Mouse (Mus musculus) lung, postnatal 0 days (tissue): Measurements from ENCODE around the gene Comtd1. TPM values are rescaled to one million over a fixed set of nuclear protein-coding genes. Genes with fewer than 3 reads are reported as not detected.

Experiments used
- ATAC-seq: fragments of 200-750 bp; cut with Nextera tagmentation; 2 replicates; pipeline ENCODE4 v1.8.0; 2017; ENCODE audit warnings: moderate library complexity
- DNase-seq: peaks from one replicate; pipeline ENCODE4 v3.0.0-alpha.2; 2016; ENCODE audit warnings: low spot score
- H3K27ac ChIP-seq: fragments of 300-500 bp; sonication (generic); 2 replicates; pipeline ENCODE4 v1.5.1; 2014; ENCODE audit warnings: antibody characterized with exemption, mild to moderate bottlenecking, low read length, mixed read lengths
- H3K27me3 ChIP-seq: fragments of 300-500 bp; sonication (generic); replicated peaks from 2 replicates; pipeline ENCODE4 v1.6.1; 2014; ENCODE audit warnings: low read length, mixed read lengths; ENCODE audit not compliant: insufficient read depth
- H3K36me3 ChIP-seq: fragments of 300-500 bp; sonication (generic); 2 replicates; pipeline ENCODE4 v1.6.1; 2014; ENCODE audit warnings: low read length, mixed read lengths; ENCODE audit not compliant: insufficient read depth
- H3K4me1 ChIP-seq: fragments of 300-500 bp; sonication (generic); 2 replicates; pipeline ENCODE4 v1.6.1; 2014; ENCODE audit warnings: antibody characterized with exemption, low read depth, low read length, mixed read lengths; ENCODE audit not compliant: insufficient read depth
- H3K4me2 ChIP-seq: fragments of 300-500 bp; sonication (generic); replicated peaks from 2 replicates; pipeline ENCODE4 v1.6.1; 2014; ENCODE audit warnings: low read depth, mild to moderate bottlenecking, low read length, moderate library complexity, mixed read lengths
- H3K4me3 ChIP-seq: fragments of 300-500 bp; sonication (generic); 2 replicates; pipeline ENCODE4 v1.5.1; 2014; ENCODE audit warnings: low read depth, low read length
- H3K9ac ChIP-seq: fragments of 300-500 bp; sonication (generic); replicated peaks from 2 replicates; pipeline ENCODE4 v1.6.1; 2014; ENCODE audit warnings: low read depth, mild to moderate bottlenecking
- H3K9me3 ChIP-seq: fragments of 300-500 bp; sonication (generic); 2 replicates; pipeline ENCODE4 v1.6.1; 2016; ENCODE audit warnings: low read length, mixed read lengths
- CTCF ChIP-seq: IDR thresholded peaks from 2 replicates; pipeline ENCODE4 v1.5.1; 2016; ENCODE audit warnings: antibody characterized with exemption, mild to moderate bottlenecking
- EP300 ChIP-seq: IDR thresholded peaks from 2 replicates; pipeline ENCODE4 v1.6.1; 2016; ENCODE audit warnings: antibody characterized with exemption, mild to moderate bottlenecking, control low read depth
- WGBS: fragments of 180-500 bp; shearing (Covaris S2); extraction: QIAGEN DNeasy Blood & Tissue Kit; methylation state at CpG from one replicate; pipeline ENCODE4 v1.1.7; 2014; 5-methylcytosine and 5-hydroxymethylcytosine counted together
- polyA plus RNA-seq: library from polyadenylated mRNA; unstranded; fragments of >200 nt; fragmentation: Nextera tagmentation; extraction: Ambion mirVana; gene quantifications from 2 replicates; pipeline ENCODE4 v1.2.1, GENCODE M21; 2015

The Comtd1 gene
- polyA plus RNA-seq, 1 experiment from 2014 or later = 13.0 TPM

DNA sequence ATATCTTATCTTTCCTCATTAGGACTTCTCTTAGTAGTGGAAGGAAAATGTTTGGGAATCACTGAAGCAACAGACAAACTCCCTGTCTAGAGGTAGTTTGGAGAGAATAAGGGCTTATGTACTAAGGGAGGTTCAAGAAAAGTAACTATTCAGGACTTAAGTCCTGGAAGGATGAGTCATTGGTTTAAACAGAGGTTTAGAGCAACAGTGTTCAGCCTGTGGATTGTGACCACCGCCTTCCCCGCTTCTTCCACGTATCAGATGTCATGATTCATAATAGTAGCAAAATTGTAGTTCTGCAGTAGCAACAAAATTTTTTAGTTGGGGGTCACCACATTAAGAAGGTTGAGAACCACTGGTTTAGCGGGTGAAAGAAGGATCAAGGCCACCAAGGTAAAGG is 48.1 kb downstream of the Comtd1 start:
- Histone ChIP-seq H3K36me3 (no peaks in the 10 kb centered on the region), H3K9me3 (no peaks in the 10 kb centered on the region), H3K27me3 (no peaks in the 10 kb centered on the region), H3K4me1 (no peaks in the 10 kb centered on the region), H3K4me2 (no peak overlapping the region), H3K9ac (no peak overlapping the region), H3K4me3 (no peak overlapping the region), H3K27ac (no peak overlapping the region)
- ATAC-seq (no peak), DNase-seq (no peak)
- WGBS = 95% methylated on average over 4 of the region's 4 CpGs
- TF ChIP-seq CTCF (no peak), EP300 (no peak)

Other genes starting within 250 kb of the Comtd1 start
- gene Dupd1, start 134.4 kb downstream of the Comtd1 start, polyA plus RNA-seq = 0.16 and 0.24 TPM in 2 replicates
- gene Samd8, start 98.4 kb downstream of the Comtd1 start, polyA plus RNA-seq = 7.1 and 8.1 TPM in 2 replicates
- 0.20 and 0.29 TPM in 2 replicates for gene Dusp13, start 97.8 kb downstream of the Comtd1 start, polyA plus RNA-seq
- gene Vdac2, start 23.7 kb downstream of the Comtd1 start, polyA plus RNA-seq = 220 and 221 TPM in 2 replicates
- gene Zfp503, start 140.6 kb upstream of the Comtd1 start, polyA plus RNA-seq = 16.7 and 18.6 TPM in 2 replicates
- gene Lrmda, start 170.7 kb upstream of the Comtd1 start, polyA plus RNA-seq = 0.86 and 1.6 TPM in 2 replicates